Mouse (Mus musculus): ENCODE measurements around the gene Pnmal1.

GRCm38 (mm10) chr7:16988405-16988804 is 28.9 kb downstream of the Pnmal1 start:
- no peak for TF ChIP-seq CTCF (IDR thresholded peaks at IDR 0.05; ENCODE audit: low read depth)
- no peak for TF ChIP-seq EP300 (IDR thresholded peaks at IDR 0.05; ENCODE audit: low read depth)

Data from heart, postnatal 0 days (tissue).